Mouse (Mus musculus): ENCODE results near the gene Pros1. TPM values are rescaled to one million over a fixed set of nuclear protein-coding genes. Genes with fewer than 3 reads are reported as not detected.

Gene Pros1
- polyA plus RNA-seq, 1 experiment: 0.51 TPM

DNA sequence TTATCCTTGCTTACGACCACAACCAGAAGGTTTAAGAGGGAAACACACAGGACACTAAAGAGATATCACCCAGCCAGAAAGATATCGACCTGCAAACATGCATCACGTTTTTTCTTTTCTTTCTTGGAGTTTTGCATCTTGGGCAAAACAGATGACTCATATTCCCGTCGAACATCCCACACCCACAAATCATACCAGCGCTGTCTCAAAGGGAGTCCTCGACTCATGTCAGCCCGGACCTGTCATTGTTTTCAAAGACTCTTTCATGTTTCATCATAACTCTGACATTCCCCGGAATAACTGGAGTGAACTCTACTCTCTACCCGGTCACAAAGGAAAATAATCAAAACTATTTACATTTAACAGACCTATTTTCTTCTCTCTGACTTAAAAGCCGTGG, 82.2 kb downstream of the Pros1 start:
- no peak for TF ChIP-seq GATA1 (IDR thresholded peaks at IDR 0.05; ENCODE audit: low read length)

- no peak for TF ChIP-seq GATA1 (IDR thresholded peaks at IDR 0.05; ENCODE audit: low read length)
These were observed 86.4 kb downstream of the Pros1 start for GRCm38 (mm10) chr16:62940388-62941003.

GRCm38 (mm10) chr16:62941763-62942162, 87.7 kb downstream of the Pros1 start:
- no peak for TF ChIP-seq GATA1 (IDR thresholded peaks at IDR 0.05; ENCODE audit: low read length)

- no peak for TF ChIP-seq GATA1 (IDR thresholded peaks at IDR 0.05; ENCODE audit: low read length)
These were observed 88.6 kb downstream of the Pros1 start for GRCm38 (mm10) chr16:62942418-62943410.

DNA sequence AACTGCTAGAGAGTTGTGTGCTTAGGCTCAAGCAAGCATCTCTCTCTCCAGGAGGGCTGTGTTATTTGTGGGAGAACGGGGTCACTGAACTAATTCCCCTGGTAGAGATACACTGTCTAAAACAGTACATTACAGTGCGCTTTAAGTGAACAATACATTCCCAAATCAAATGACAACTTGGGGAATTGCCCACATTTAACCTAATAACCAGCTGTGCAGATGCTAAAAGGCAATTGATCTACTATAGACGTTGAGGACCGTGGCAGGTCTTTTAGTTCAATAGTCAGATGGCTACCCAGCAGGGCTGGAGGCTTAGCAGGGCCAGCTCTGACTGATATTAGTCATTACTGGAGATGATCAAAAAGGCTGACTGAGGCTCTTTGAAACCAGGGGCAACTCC, 104.4 kb downstream of the Pros1 start:
- no peak for TF ChIP-seq GATA1 (IDR thresholded peaks at IDR 0.05; ENCODE audit: low read length)

DNA sequence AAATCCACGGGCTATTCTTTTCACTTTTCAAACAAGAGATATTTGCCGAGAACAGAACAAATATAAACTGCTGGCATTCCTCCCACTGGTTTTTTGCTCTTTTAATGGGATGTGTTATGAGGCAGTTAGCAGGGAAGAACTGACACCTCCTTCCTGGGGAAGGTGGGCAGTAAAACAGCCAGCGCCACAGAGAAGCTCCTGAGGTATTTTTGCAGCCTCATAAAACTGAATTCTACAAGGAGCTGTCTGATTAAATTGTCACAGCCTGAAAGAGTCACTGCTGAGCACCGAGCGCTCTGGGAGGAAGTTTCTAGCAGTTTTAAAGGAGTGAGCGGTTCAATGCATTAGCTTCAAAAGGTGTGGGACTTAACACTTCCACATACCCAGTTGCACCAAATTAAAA, 110.3 kb downstream of the Pros1 start:
- no peak for TF ChIP-seq GATA1 (IDR thresholded peaks at IDR 0.05; ENCODE audit: low read length)

- TF ChIP-seq GATA1 (IDR thresholded peaks at IDR 0.05; ENCODE audit: low read length): no peak
These were observed 117.7 kb downstream of the Pros1 start for GRCm38 (mm10) chr16:62971673-62972332.

DNA sequence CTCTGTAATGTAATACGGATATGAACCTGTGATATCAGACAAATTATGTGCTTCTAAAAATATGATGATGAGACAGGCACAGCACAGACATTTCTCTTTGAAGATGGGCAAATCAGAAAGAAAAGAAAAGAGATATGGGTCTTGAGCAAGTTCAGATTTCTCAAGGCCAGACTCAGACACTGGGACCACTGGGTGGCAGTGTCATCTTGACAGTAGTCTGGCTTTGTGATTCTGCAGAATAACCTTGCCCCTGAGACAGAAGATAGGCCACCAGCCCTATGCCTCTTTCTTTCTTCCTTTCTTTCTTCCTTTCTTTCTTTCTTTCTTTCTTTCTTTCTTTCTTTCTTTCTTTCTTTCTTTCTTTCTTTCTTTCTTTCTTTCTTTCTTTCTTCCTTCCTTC, 120.8 kb downstream of the Pros1 start:
- TF ChIP-seq GATA1 (IDR thresholded peaks at IDR 0.05; ENCODE audit: low read length): no peak

Other genes starting within 250 kb of the Pros1 start
- 1.0 and 1.4 TPM in 2 replicates for gene Nsun3, start 67.5 kb upstream of the Pros1 start, polyA plus RNA-seq (2012)
- not detected in 2 replicates for gene Stx19, start 39.6 kb upstream of the Pros1 start, polyA plus RNA-seq (2012)
- 1.6 and 2.1 TPM in 2 replicates for gene Arl13b, start 7.3 kb upstream of the Pros1 start, polyA plus RNA-seq (2012)

All from G1E-ER4 (cell line).